Mouse (Mus musculus): Measurements from ENCODE around the gene Ankrd13b. TPM values are rescaled to one million over a fixed set of nuclear protein-coding genes. Genes with fewer than 3 reads are reported as not detected.

Ankrd13b gene
- polyA plus RNA-seq, 1 experiment from 2014 or later = 41.3 TPM

- ATAC-seq (ENCODE audit: low FRiP score) = no peak
- H3K4me3 ChIP-seq (replicated peaks) = peak within 1 kb of the TSS; percentile 53
- H3K27me3 ChIP-seq (replicated peaks) = peaks cover 38% of the 10 kb centered on the region
- 6% methylated on average over 39 of the region's 39 CpGs for WGBS
- H3K27ac ChIP-seq (replicated peaks) = no peak within 1 kb of the TSS
- no peaks in the 10 kb centered on the region for H3K36me3 ChIP-seq
- H3K9me3 ChIP-seq (replicated peaks) = no peaks in the 10 kb centered on the region
- H3K4me1 ChIP-seq = peaks cover 41% of the 10 kb centered on the region
- peak within 1 kb of the TSS; percentile 53 for H3K9ac ChIP-seq (replicated peaks)
- H3K4me2 ChIP-seq = peak within 1 kb of the TSS; percentile 98
Measured at GRCm38 (mm10) chr11:77515637-77516552, 26.4 kb upstream of the Ankrd13b start, which contains the start of gene Trp53i13. Gene Trp53i13 (minus strand): TSS chr11:77515980.

- H3K9ac ChIP-seq (replicated peaks) = peak within 1 kb of the TSS; percentile 53
- H3K27me3 ChIP-seq (replicated peaks) = peaks cover 38% of the 10 kb centered on the region
- H3K27ac ChIP-seq (replicated peaks) = peak within 1 kb of the TSS; percentile 28; the same call in 1 of the 2 replicates
- peaks cover 38% of the 10 kb centered on the region for H3K4me1 ChIP-seq
- under 1% methylated on average over 72 of the region's 72 CpGs for WGBS
- no peaks in the 10 kb centered on the region for H3K9me3 ChIP-seq (replicated peaks)
- H3K4me2 ChIP-seq = peak within 1 kb of the TSS; percentile 98
- no peaks in the 10 kb centered on the region for H3K36me3 ChIP-seq
- peak within 1 kb of the TSS; percentile 63 for H3K4me3 ChIP-seq (replicated peaks)
- ATAC-seq (ENCODE audit: low FRiP score) = peak; percentile 54
Measured at GRCm38 (mm10) chr11:77514832-77515636, 25.6 kb upstream of the Ankrd13b start, which contains the start of gene Abhd15. Gene Abhd15 (plus strand): TSS chr11:77515121.

- 9% methylated on average over 19 of the region's 19 CpGs for WGBS
Measured at GRCm38 (mm10) chr11:77514281-77514831, 24.9 kb upstream of the Ankrd13b start.

DNA sequence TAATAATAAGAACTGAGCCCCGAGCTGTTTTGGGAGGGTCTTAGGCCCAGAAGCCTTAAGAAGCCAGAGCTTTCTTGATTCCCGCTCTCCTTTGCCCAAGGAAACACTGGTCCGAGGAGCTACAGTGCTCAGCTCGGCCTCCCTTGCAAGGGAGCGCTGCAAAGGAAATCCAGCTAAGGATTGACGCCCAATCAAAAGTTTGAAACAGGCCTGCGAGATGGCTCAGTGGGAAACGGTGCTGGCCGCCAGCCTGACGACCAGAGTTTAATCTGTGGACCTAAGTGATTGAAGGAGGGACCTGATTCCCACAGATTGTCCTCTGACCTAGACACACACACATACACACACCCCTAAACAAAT is 24.3 kb upstream of the Ankrd13b start:
- Histone ChIP-seq H3K9me3 (replicated peaks) (no peaks in the 10 kb centered on the region), H3K9ac (replicated peaks) (peak overlapping the region; percentile 43; the same call in 1 of the 2 replicates), H3K4me3 (replicated peaks) (peak overlapping the region; percentile 63), H3K27me3 (replicated peaks) (peaks cover 38% of the 10 kb centered on the region), H3K27ac (replicated peaks) (no peak overlapping the region; the same call in 1 of the 2 replicates), H3K4me2 (peak overlapping the region; percentile 98), H3K4me1 (peaks cover 38% of the 10 kb centered on the region), H3K36me3 (no peaks in the 10 kb centered on the region)
- WGBS = 8% methylated on average over 10 of the region's 10 CpGs
- ATAC-seq (ENCODE audit: low FRiP score) = no peak

More at GRCm38 (mm10) chr11:77514281-77514831, 24.9 kb upstream of the Ankrd13b start:
- peaks cover 38% of the 10 kb centered on the region for H3K27me3 ChIP-seq (replicated peaks)
- no peaks in the 10 kb centered on the region for H3K36me3 ChIP-seq
- ATAC-seq (ENCODE audit: low FRiP score) = peak; percentile 12; the same call in 1 of the 2 replicates
- H3K4me2 ChIP-seq = peak overlapping the region; percentile 98
- H3K9ac ChIP-seq (replicated peaks) = peak overlapping the region; percentile 53; the same call in 1 of the 2 replicates
- peak overlapping the region; percentile 28; the same call in 1 of the 2 replicates for H3K27ac ChIP-seq (replicated peaks)
- H3K4me1 ChIP-seq = peaks cover 38% of the 10 kb centered on the region
- H3K9me3 ChIP-seq (replicated peaks) = no peaks in the 10 kb centered on the region
- peak overlapping the region; percentile 53 for H3K4me3 ChIP-seq (replicated peaks)

- H3K4me3 ChIP-seq (replicated peaks) = peak overlapping the region; percentile 63
- H3K4me1 ChIP-seq = peaks cover 45% of the 10 kb centered on the region
- H3K36me3 ChIP-seq = no peaks in the 10 kb centered on the region
- ATAC-seq (ENCODE audit: low FRiP score) = peak; percentile 76
- H3K27ac ChIP-seq (replicated peaks) = peak overlapping the region; percentile 37
- H3K27me3 ChIP-seq (replicated peaks) = peaks cover 38% of the 10 kb centered on the region
- H3K9me3 ChIP-seq (replicated peaks) = no peaks in the 10 kb centered on the region
- under 1% methylated on average over 82 of the region's 84 CpGs for WGBS
- peak overlapping the region; percentile 65 for H3K9ac ChIP-seq (replicated peaks)
- peak overlapping the region; percentile 98 for H3K4me2 ChIP-seq
Measured at GRCm38 (mm10) chr11:77512891-77513810, 23.7 kb upstream of the Ankrd13b start.

GRCm38 (mm10) chr11:77511336-77511735 is 21.9 kb upstream of the Ankrd13b start:
- Histone ChIP-seq H3K27ac (replicated peaks) (no peak overlapping the region), H3K27me3 (replicated peaks) (peaks cover 28% of the 10 kb centered on the region), H3K4me1 (peaks cover 47% of the 10 kb centered on the region), H3K36me3 (peaks cover 12% of the 10 kb centered on the region), H3K4me2 (no peak overlapping the region), H3K9ac (replicated peaks) (no peak overlapping the region), H3K9me3 (replicated peaks) (no peaks in the 10 kb centered on the region), H3K4me3 (replicated peaks) (no peak overlapping the region)
- WGBS = 91% methylated on average over 5 of the region's 5 CpGs
- ATAC-seq (ENCODE audit: low FRiP score) = no peak

GRCm38 (mm10) chr11:77508068-77509021 is 18.9 kb upstream of the Ankrd13b start:
- Histone ChIP-seq H3K27ac (replicated peaks) (no peak overlapping the region), H3K36me3 (peaks cover 42% of the 10 kb centered on the region), H3K9me3 (replicated peaks) (no peaks in the 10 kb centered on the region), H3K4me3 (replicated peaks) (peak overlapping the region; percentile 35), H3K4me2 (peak overlapping the region; percentile 61), H3K9ac (replicated peaks) (peak overlapping the region; percentile 30), H3K4me1 (peaks cover 18% of the 10 kb centered on the region), H3K27me3 (replicated peaks) (no peaks in the 10 kb centered on the region; the same call in 1 of the 2 replicates)
- ATAC-seq (ENCODE audit: low FRiP score) = peak; percentile 60
- WGBS = 21% methylated on average over 49 of the region's 49 CpGs

- no peak overlapping the region for H3K27ac ChIP-seq (replicated peaks)
- H3K4me2 ChIP-seq = no peak overlapping the region
- H3K9me3 ChIP-seq (replicated peaks) = no peaks in the 10 kb centered on the region
- no peaks in the 10 kb centered on the region for H3K27me3 ChIP-seq (replicated peaks)
- H3K4me3 ChIP-seq (replicated peaks) = no peak overlapping the region
- no peak overlapping the region for H3K9ac ChIP-seq (replicated peaks)
- H3K4me1 ChIP-seq = peaks cover 12% of the 10 kb centered on the region
- ATAC-seq (ENCODE audit: low FRiP score) = no peak
- 74% methylated on average over 4 of the region's 4 CpGs for WGBS
- H3K36me3 ChIP-seq = peaks cover 49% of the 10 kb centered on the region
Measured at GRCm38 (mm10) chr11:77507426-77507825, 17.9 kb upstream of the Ankrd13b start.

- H3K27me3 ChIP-seq (replicated peaks) = no peaks in the 10 kb centered on the region
- H3K9me3 ChIP-seq (replicated peaks) = no peaks in the 10 kb centered on the region
- no peak overlapping the region for H3K4me2 ChIP-seq
- peaks cover 9% of the 10 kb centered on the region for H3K4me1 ChIP-seq
- no peak for ATAC-seq (ENCODE audit: low FRiP score)
- H3K27ac ChIP-seq (replicated peaks) = no peak overlapping the region
- WGBS = 85% methylated on average over 6 of the region's 6 CpGs
- no peak overlapping the region for H3K9ac ChIP-seq (replicated peaks)
- H3K36me3 ChIP-seq = peaks cover 54% of the 10 kb centered on the region
- H3K4me3 ChIP-seq (replicated peaks) = no peak overlapping the region
Measured at GRCm38 (mm10) chr11:77506941-77507340, 17.5 kb upstream of the Ankrd13b start.

DNA sequence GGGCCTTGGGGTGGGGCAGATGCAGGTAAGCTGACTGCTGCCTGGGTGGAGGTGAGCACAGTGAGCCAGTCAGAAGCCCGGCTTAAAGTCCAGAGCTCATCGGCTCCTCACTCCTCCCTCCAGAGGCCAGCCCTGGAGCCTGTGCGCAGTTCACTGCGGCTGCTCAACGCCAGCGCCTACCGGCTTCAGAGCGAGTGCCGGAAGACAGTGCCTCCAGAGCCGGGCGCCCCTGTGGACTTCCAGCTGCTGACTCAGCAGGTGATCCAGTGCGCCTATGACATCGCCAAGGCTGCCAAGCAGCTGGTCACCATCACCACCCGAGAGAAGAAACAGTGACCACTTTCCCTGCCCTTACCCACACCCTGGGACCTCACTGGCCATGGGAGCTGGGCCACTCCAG is 16.8 kb upstream of the Ankrd13b start:
- Histone ChIP-seq H3K27ac (replicated peaks) (no peak overlapping the region), H3K27me3 (replicated peaks) (no peaks in the 10 kb centered on the region), H3K4me1 (peaks cover 10% of the 10 kb centered on the region), H3K4me3 (replicated peaks) (no peak overlapping the region), H3K4me2 (no peak overlapping the region), H3K9ac (replicated peaks) (no peak overlapping the region), H3K36me3 (peaks cover 56% of the 10 kb centered on the region), H3K9me3 (replicated peaks) (no peaks in the 10 kb centered on the region)
- 90% methylated on average over 14 of the region's 14 CpGs for WGBS
- no peak for ATAC-seq (ENCODE audit: low FRiP score)
